10 mouse cellular contexts compared by ENCODE assay signal in genomic region chr10:25415188-25415717, GRCm38 (mm10). TPM values are rescaled to one million over a fixed set of nuclear protein-coding genes. Genes with fewer than 3 reads are reported as not detected.
DNase-seq lines count a peak whose midpoint lies in the region; ATAC-seq and TF ChIP-seq lines count a peak whose summit lies in the region.
"Had no signal": no experiment of that assay in that cellular context is flagged by ENCODE, and none has a peak within 500 bp of the region (broad histone marks: within the 10 kb centered on the region; RNA-seq: fewer than 3 reads in every experiment).

No protein-coding gene starts in this region.

- WGBS in heart, postnatal 0 days = 78% methylated on average over 7 of the region's 7 CpGs
- 67% methylated on average over 7 of the region's 7 CpGs for WGBS in heart, embryonic 11.5 days (ENCODE audit: insufficient replicate concordance)

- no peak overlapping the region for H3K27ac ChIP-seq in heart, postnatal 0 days (ENCODE audit: low read depth)
- H3K27ac ChIP-seq in heart, embryonic 11.5 days (ENCODE audit: low read depth, low read length) = no peak overlapping the region
- no peak overlapping the region for H3K27ac ChIP-seq in ES-Bruce4 (ENCODE audit: insufficient read depth, low read length)
- no peak overlapping the region for H3K27ac ChIP-seq in embryonic fibroblast, embryonic 13.5 days (ENCODE audit: insufficient read depth, low read length)
- H3K27ac ChIP-seq: heart, embryonic 10.5 days had no signal

- peak; percentile 61 for TF ChIP-seq CTCF in heart, postnatal 0 days (IDR thresholded peaks at IDR 0.05; ENCODE audit: low read depth)
- TF ChIP-seq CTCF in ES-Bruce4 (IDR thresholded peaks at IDR 0.05; ENCODE audit: low read depth, low read length) = peak; percentile 79
- 0 out of 2 replicates have a peak, but pooled peaks have one; percentile 20 for TF ChIP-seq CTCF in embryonic fibroblast, embryonic 13.5 days (IDR thresholded peaks at IDR 0.05; ENCODE audit: borderline replicate concordance, insufficient read depth, low read length)

- H3K27me3 ChIP-seq in heart, postnatal 0 days (ENCODE audit: control insufficient read depth, insufficient read depth, low read length) = no peaks in the 10 kb centered on the region
- H3K27me3 ChIP-seq in heart, embryonic 11.5 days (ENCODE audit: control insufficient read depth, insufficient read depth, low read length) = no peaks in the 10 kb centered on the region
- H3K27me3 ChIP-seq in ES-Bruce4 (ENCODE audit: control insufficient read depth, insufficient read depth, low read length, poor library complexity, severe bottlenecking) = no peaks in the 10 kb centered on the region

- H3K9ac ChIP-seq in heart, postnatal 0 days (replicated peaks; ENCODE audit: low read depth, low read length) = no peak overlapping the region
- no peak overlapping the region for H3K9ac ChIP-seq in heart, embryonic 11.5 days (ENCODE audit: low read depth, low read length)
- H3K9ac ChIP-seq in ES-Bruce4 (ENCODE audit: low read depth, poor library complexity, severe bottlenecking) = no peak overlapping the region

- no peaks in the 10 kb centered on the region for H3K9me3 ChIP-seq in heart, postnatal 0 days (replicated peaks; ENCODE audit: control insufficient read depth, low read length)
- no peaks in the 10 kb centered on the region for H3K9me3 ChIP-seq in heart, embryonic 11.5 days (replicated peaks; ENCODE audit: control insufficient read depth, low read length)
- H3K9me3 ChIP-seq in ES-Bruce4 (replicated peaks; ENCODE audit: control insufficient read depth, insufficient read depth, low read length, poor library complexity, severe bottlenecking) = no peaks in the 10 kb centered on the region
- H3K9me3 ChIP-seq: heart, embryonic 10.5 days had no signal

- H3K4me1 ChIP-seq in heart, postnatal 0 days (ENCODE audit: control insufficient read depth, insufficient read depth) = peaks cover 9% of the 10 kb centered on the region; the same call in 1 of the 2 replicates
- H3K4me1 ChIP-seq in heart, embryonic 11.5 days (ENCODE audit: control insufficient read depth, insufficient read depth, low read length) = no peaks in the 10 kb centered on the region
- H3K4me1 ChIP-seq in ES-Bruce4 (ENCODE audit: control insufficient read depth, insufficient read depth, low read length) = peaks cover 2% of the 10 kb centered on the region
- H3K4me1 ChIP-seq in embryonic fibroblast, embryonic 13.5 days (ENCODE audit: control insufficient read depth, insufficient read depth, low read length) = peaks cover 2% of the 10 kb centered on the region; the same call in 1 of the 2 replicates
- H3K4me1 ChIP-seq: heart, embryonic 10.5 days had no signal

- no peak overlapping the region for H3K4me2 ChIP-seq in heart, postnatal 0 days (ENCODE audit: low read depth, low read length)
- H3K4me2 ChIP-seq in heart, embryonic 11.5 days = no peak overlapping the region

- H3K36me3 ChIP-seq in heart, postnatal 0 days (replicated peaks; ENCODE audit: control insufficient read depth, insufficient read depth, low read length) = no peaks in the 10 kb centered on the region
- no peaks in the 10 kb centered on the region for H3K36me3 ChIP-seq in heart, embryonic 11.5 days (ENCODE audit: control insufficient read depth, insufficient read depth, low read length)
- H3K36me3 ChIP-seq in ES-Bruce4 (ENCODE audit: control insufficient read depth, insufficient read depth, low read length, poor library complexity, severe bottlenecking) = no peaks in the 10 kb centered on the region

- ATAC-seq in heart, postnatal 0 days (ENCODE audit: insufficient read depth, low read depth) = 0 out of 2 replicates have a peak, but pooled peaks have one; percentile 24
- ATAC-seq in heart, embryonic 11.5 days (replicated peaks; ENCODE audit: insufficient number of reproducible peaks, low FRiP score, low TSS enrichment) = no peak
- ATAC-seq in erythroid progenitor cell, adult 5-6 weeks (replicated peaks; ENCODE audit: low FRiP score, poor library complexity, severe bottlenecking) = no peak
- no peak for ATAC-seq in activated CD4-positive, CD25-positive, alpha-beta regulatory T cell, adult 4 months

- TF ChIP-seq POLR2A in ES-Bruce4 (IDR thresholded peaks at IDR 0.05; ENCODE audit: insufficient read depth, low read length) = no peak
- TF ChIP-seq POLR2A in embryonic fibroblast, embryonic 13.5 days (IDR thresholded peaks at IDR 0.05; ENCODE audit: low read depth, low read length) = no peak

- no peak for DNase-seq in heart, postnatal 0 days (ENCODE audit: low spot score)
- peak; percentile 12 for DNase-seq in spleen, adult 12 weeks (ENCODE audit: low spot score)
- DNase-seq in right cerebral cortex, postnatal 14 days = no peak

- TF ChIP-seq EP300 in heart, postnatal 0 days (IDR thresholded peaks at IDR 0.05; ENCODE audit: low read depth) = no peak
- TF ChIP-seq EP300 in ES-Bruce4 (IDR thresholded peaks at IDR 0.05; ENCODE audit: insufficient read depth, low read depth, low read length) = no peak

- H3K4me3 ChIP-seq in heart, postnatal 0 days (ENCODE audit: low read depth, low read length) = no peak overlapping the region
- H3K4me3 ChIP-seq in heart, embryonic 11.5 days (ENCODE audit: low read depth, low read length) = no peak overlapping the region
- no peak overlapping the region for H3K4me3 ChIP-seq in ES-Bruce4 (ENCODE audit: low read depth, low read length)
- no peak overlapping the region for H3K4me3 ChIP-seq in embryonic fibroblast, embryonic 13.5 days (ENCODE audit: insufficient read depth, low read length)
- H3K4me3 ChIP-seq: heart, embryonic 10.5 days; myocyte had no signal

RNA-seq across cellular contexts. Expression of gene Epb41l2, which starts 55.7 kb away (rescaled TPM):
- total RNA-seq in heart, postnatal 0 days (2014; rRNA removed; ENCODE audit: low replicate concordance) = 34.6 and 50.1 TPM in 2 replicates
- 21.6 and 25.5 TPM in 2 replicates for polyA plus RNA-seq in heart, postnatal 0 days (2015; fragmentation: Nextera tagmentation; extraction: Ambion mirVana)
- polyA plus RNA-seq in heart, embryonic 11.5 days (2014; fragmentation: Nextera tagmentation; extraction: Ambion mirVana) = 51.5 and 54.2 TPM in 2 replicates
- polyA plus RNA-seq in ES-Bruce4 (2011; ENCODE audit: insufficient read depth, insufficient read length, low read depth, missing spikeins) = 181 and 182 TPM in 2 replicates
- polyA plus RNA-seq in embryonic fibroblast, embryonic 13.5 days (2011; ENCODE audit: insufficient read length, low read depth, missing spikeins) = 134 and 138 TPM in 2 replicates
- 9.6 and 17.7 TPM in 2 replicates for total RNA-seq in erythroid progenitor cell, adult 5-6 weeks (2015; ENCODE audit: low replicate concordance)
- total RNA-seq in erythroid progenitor cell, adult 5-6 weeks (2017; ENCODE audit: low replicate concordance) = 7.4 and 13.5 TPM in 2 replicates
- 10 to 100 TPM; 14.6 to 15.4 TPM for polyA plus RNA-seq in activated CD4-positive, CD25-positive, alpha-beta regulatory T cell, adult 4 months (2017; shearing (Covaris generic))

Comparison
In these comparisons a context has a peak if more than half of its experiments do, and no peak if none do; other contexts are left out.
1. CTCF ChIP-seq: peak in every context shown above with its lines; median percentile 79 in ES-Bruce4; 61 in heart, postnatal 0 days; 20 in embryonic fibroblast, embryonic 13.5 days.